Mouse (Mus musculus) thymus, adult 2 months (tissue): ENCODE data around the gene Mt1.

ENCODE experiments used
- CTCF ChIP-seq: fragments of 200-500 bp; IDR thresholded peaks from 2 replicates; pipeline ENCODE4 v1.5.1; 2012; ENCODE audit warnings: mild to moderate bottlenecking, control low read depth, low read length, moderate library complexity, borderline replicate concordance; ENCODE audit not compliant: control insufficient read depth, poor library complexity, insufficient read depth; ENCODE audit errors: extremely low read depth
- POLR2A ChIP-seq: fragments of 200-500 bp; IDR thresholded peaks from 2 replicates; pipeline ENCODE4 v1.6.1; 2012; ENCODE audit warnings: mild to moderate bottlenecking, low read length, control low read depth, moderate library complexity; ENCODE audit not compliant: control insufficient read depth, poor library complexity, insufficient read depth; ENCODE audit errors: extremely low read depth

- TF ChIP-seq CTCF (no peak), POLR2A (no peak)
Measured at GRCm38 (mm10) chr8:94182055-94182929, 3.4 kb downstream of the Mt1 start.
